Mouse (Mus musculus): ENCODE results near the gene Arid1b. TPM values are rescaled to one million over a fixed set of nuclear protein-coding genes. Genes with fewer than 3 reads are reported as not detected.

Arid1b gene
- polyA plus RNA-seq, 1 experiment: 2.6 TPM

DNA sequence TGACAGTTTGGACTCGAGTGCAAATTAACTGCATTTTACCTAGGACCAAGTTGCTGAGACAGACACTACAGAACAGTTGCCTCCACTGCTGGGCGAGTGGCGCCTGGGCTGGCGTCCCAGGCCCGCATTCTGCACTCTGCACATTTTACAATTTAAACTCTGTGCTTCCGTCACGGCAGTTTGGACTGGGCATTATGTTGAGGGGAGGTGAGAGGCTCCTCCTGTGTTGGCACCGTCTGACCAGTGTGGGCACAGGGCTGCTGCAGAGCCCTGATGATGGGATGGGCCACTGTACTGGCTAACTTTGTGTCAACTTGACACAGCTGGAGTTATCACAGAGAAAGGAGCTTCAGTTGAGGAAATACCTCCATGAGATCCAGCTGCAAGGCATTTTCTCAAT is 43.1 kb downstream of the Arid1b start:
- Histone ChIP-seq H3K4me1 (ENCODE audit: control insufficient read depth) (peaks cover 4% of the 10 kb centered on the region; the same call in 1 of the 2 replicates), H3K9me3 (ENCODE audit: control insufficient read depth, low read length) (no peaks in the 10 kb centered on the region), H3K36me3 (ENCODE audit: control insufficient read depth) (peaks cover 20% of the 10 kb centered on the region), H3K27me3 (ENCODE audit: control insufficient read depth) (no peaks in the 10 kb centered on the region), H3K4me3 (replicated peaks) (no peak overlapping the region)
- no peak for TF ChIP-seq GATA1 (IDR thresholded peaks at IDR 0.05; ENCODE audit: low read length)
- no peak for TF ChIP-seq TAL1 (IDR thresholded peaks at IDR 0.05; ENCODE audit: low read length)

GRCm38 (mm10) chr17:5039826-5040225 is 45.7 kb downstream of the Arid1b start:
- Histone ChIP-seq H3K4me3 (replicated peaks) (no peak overlapping the region), H3K36me3 (ENCODE audit: control insufficient read depth) (peaks cover 25% of the 10 kb centered on the region), H3K9me3 (ENCODE audit: control insufficient read depth, low read length) (no peaks in the 10 kb centered on the region), H3K4me1 (ENCODE audit: control insufficient read depth) (no peaks in the 10 kb centered on the region), H3K27me3 (ENCODE audit: control insufficient read depth) (no peaks in the 10 kb centered on the region)
- TF ChIP-seq TAL1 (IDR thresholded peaks at IDR 0.05; ENCODE audit: low read length): no peak

- TF ChIP-seq TAL1 (IDR thresholded peaks at IDR 0.05; ENCODE audit: low read length) (no peak), GATA1 (IDR thresholded peaks at IDR 0.05; ENCODE audit: low read length) (no peak)
- H3K4me1 ChIP-seq (ENCODE audit: control insufficient read depth): no peaks in the 10 kb centered on the region
- H3K9me3 ChIP-seq (ENCODE audit: control insufficient read depth, low read length): no peaks in the 10 kb centered on the region
- H3K27me3 ChIP-seq (ENCODE audit: control insufficient read depth): no peaks in the 10 kb centered on the region
- no peak overlapping the region for H3K4me3 ChIP-seq (replicated peaks)
- peaks cover 20% of the 10 kb centered on the region for H3K36me3 ChIP-seq (ENCODE audit: control insufficient read depth)
These were observed 49.7 kb downstream of the Arid1b start for GRCm38 (mm10) chr17:5043871-5044270.

DNA sequence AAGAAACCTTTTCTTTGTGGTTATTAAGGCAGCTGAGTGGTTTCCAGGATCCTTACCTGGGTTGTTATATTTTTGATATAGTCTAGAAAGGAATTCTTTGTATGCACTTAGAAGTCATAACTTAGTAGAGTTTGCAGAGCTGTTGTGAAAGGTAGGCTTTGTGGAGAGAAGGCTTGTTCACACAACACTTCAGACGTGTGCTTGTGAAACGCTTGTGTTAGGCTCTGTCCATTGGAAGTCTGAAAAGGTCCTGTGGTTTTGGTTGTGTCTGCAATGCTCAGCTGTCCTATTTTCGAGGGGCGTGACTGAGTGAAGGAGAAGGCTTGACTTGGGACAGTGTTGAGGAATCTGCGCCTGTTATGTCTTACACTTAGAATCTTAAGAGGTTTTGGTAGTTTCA is 51.5 kb downstream of the Arid1b start:
- Histone ChIP-seq H3K4me3 (replicated peaks) (no peak overlapping the region), H3K27me3 (ENCODE audit: control insufficient read depth) (no peaks in the 10 kb centered on the region), H3K36me3 (ENCODE audit: control insufficient read depth) (peaks cover 18% of the 10 kb centered on the region), H3K4me1 (ENCODE audit: control insufficient read depth) (no peaks in the 10 kb centered on the region), H3K9me3 (ENCODE audit: control insufficient read depth, low read length) (no peaks in the 10 kb centered on the region)
- TF ChIP-seq TAL1 (IDR thresholded peaks at IDR 0.05; ENCODE audit: low read length): no peak
- no peak for TF ChIP-seq GATA1 (IDR thresholded peaks at IDR 0.05; ENCODE audit: low read length)

- peaks cover 7% of the 10 kb centered on the region for H3K36me3 ChIP-seq (ENCODE audit: control insufficient read depth)
- TF ChIP-seq GATA1 (IDR thresholded peaks at IDR 0.05; ENCODE audit: low read length) (no peak), TAL1 (IDR thresholded peaks at IDR 0.05; ENCODE audit: low read length) (no peak)
- no peaks in the 10 kb centered on the region for H3K27me3 ChIP-seq (ENCODE audit: control insufficient read depth)
- H3K9me3 ChIP-seq (ENCODE audit: control insufficient read depth, low read length): no peaks in the 10 kb centered on the region
- H3K4me3 ChIP-seq (replicated peaks): no peak overlapping the region
- no peaks in the 10 kb centered on the region for H3K4me1 ChIP-seq (ENCODE audit: control insufficient read depth)
These were observed 53.2 kb downstream of the Arid1b start for GRCm38 (mm10) chr17:5047373-5047772.

GRCm38 (mm10) chr17:5050266-5050665 is 56.1 kb downstream of the Arid1b start:
- H3K9me3 ChIP-seq (ENCODE audit: control insufficient read depth, low read length): no peaks in the 10 kb centered on the region
- peaks cover 10% of the 10 kb centered on the region for H3K36me3 ChIP-seq (ENCODE audit: control insufficient read depth)
- peaks cover 2% of the 10 kb centered on the region; the same call in 1 of the 2 replicates for H3K4me1 ChIP-seq (ENCODE audit: control insufficient read depth)
- no peaks in the 10 kb centered on the region for H3K27me3 ChIP-seq (ENCODE audit: control insufficient read depth)
- TF ChIP-seq TAL1 (IDR thresholded peaks at IDR 0.05; ENCODE audit: low read length) (no peak), GATA1 (IDR thresholded peaks at IDR 0.05; ENCODE audit: low read length) (no peak)
- H3K4me3 ChIP-seq (replicated peaks): no peak overlapping the region

DNA sequence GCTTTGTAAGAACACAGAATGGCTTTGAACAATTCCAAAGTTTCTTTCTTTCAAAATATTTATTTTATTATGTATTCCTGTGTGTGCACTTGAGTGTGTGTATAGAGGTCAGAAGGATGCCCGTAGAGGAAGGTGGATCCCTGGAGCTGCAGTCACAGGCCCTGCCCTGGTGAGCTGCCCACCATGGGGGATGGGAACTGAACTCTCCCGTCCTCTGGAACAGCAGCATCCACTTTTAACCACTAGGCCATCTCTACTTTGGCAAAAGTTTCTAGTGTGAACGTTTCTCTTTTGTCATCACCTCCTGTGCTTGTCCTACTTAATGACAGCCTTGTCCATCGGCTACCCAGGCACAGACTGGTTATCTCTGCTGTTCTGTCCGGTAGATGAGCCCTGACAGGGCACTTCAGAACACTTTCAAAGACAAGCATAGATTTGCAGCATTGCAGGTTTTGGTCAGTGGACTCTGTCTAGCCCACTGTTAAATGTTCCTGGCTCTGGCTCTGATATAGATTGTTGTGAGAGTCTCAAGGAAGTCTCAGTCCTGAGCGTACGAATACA is 56.9 kb downstream of the Arid1b start:
- no peak overlapping the region for H3K4me3 ChIP-seq (replicated peaks)
- peaks cover 10% of the 10 kb centered on the region for H3K36me3 ChIP-seq (ENCODE audit: control insufficient read depth)
- peaks cover 2% of the 10 kb centered on the region; the same call in 1 of the 2 replicates for H3K4me1 ChIP-seq (ENCODE audit: control insufficient read depth)
- H3K27me3 ChIP-seq (ENCODE audit: control insufficient read depth): no peaks in the 10 kb centered on the region
- no peaks in the 10 kb centered on the region for H3K9me3 ChIP-seq (ENCODE audit: control insufficient read depth, low read length)
- TF ChIP-seq GATA1 (IDR thresholded peaks at IDR 0.05; ENCODE audit: low read length) (no peak), TAL1 (IDR thresholded peaks at IDR 0.05; ENCODE audit: low read length) (no peak)

DNA sequence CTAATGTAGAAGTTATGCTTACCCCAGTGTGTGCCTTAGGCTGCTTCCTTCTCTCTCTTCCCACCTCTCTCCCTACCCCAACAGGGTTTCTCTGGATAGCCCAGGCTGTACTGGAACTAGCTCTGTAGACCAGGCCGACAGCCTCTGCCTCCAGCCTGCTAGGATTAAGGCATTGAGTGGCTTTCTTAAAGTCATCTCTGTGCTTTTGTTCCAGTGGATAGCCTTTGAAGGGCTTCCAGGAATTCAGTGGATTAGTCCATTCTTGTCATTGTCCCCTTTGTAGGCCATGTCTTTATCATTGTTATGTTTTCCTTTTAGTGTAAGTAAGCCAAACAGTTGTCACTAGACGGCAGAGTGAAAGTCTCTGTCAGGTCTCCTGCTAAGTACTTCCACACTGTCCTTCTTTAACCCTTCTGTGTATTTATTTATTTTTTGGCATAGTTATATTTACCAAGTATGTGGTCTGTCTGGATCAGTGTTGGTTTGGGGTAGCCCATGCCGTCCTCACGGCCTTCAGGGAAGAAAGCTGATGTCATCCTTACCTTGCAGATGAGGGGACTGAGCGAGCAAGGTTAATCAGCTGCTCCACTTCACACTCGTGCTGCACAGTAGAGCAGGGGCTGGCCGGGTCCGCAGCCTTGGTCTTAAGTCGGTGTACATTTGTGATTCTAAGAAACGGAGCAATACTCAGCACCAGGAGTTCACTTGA is 58.1 kb downstream of the Arid1b start:
- no peak for TF ChIP-seq TAL1 (IDR thresholded peaks at IDR 0.05; ENCODE audit: low read length)
- no peak for TF ChIP-seq GATA1 (IDR thresholded peaks at IDR 0.05; ENCODE audit: low read length)
- Histone ChIP-seq H3K9me3 (ENCODE audit: control insufficient read depth, low read length) (no peaks in the 10 kb centered on the region), H3K4me3 (replicated peaks) (no peak overlapping the region), H3K4me1 (ENCODE audit: control insufficient read depth) (peaks cover 8% of the 10 kb centered on the region), H3K27me3 (ENCODE audit: control insufficient read depth) (no peaks in the 10 kb centered on the region), H3K36me3 (ENCODE audit: control insufficient read depth) (peaks cover 10% of the 10 kb centered on the region)

- TF ChIP-seq TAL1 (IDR thresholded peaks at IDR 0.05; ENCODE audit: low read length): no peak
- no peak for TF ChIP-seq GATA1 (IDR thresholded peaks at IDR 0.05; ENCODE audit: low read length)
- Histone ChIP-seq H3K27me3 (ENCODE audit: control insufficient read depth) (no peaks in the 10 kb centered on the region), H3K36me3 (ENCODE audit: control insufficient read depth) (peaks cover 12% of the 10 kb centered on the region), H3K9me3 (ENCODE audit: control insufficient read depth, low read length) (no peaks in the 10 kb centered on the region), H3K4me1 (ENCODE audit: control insufficient read depth) (peaks cover 13% of the 10 kb centered on the region), H3K4me3 (replicated peaks) (no peak overlapping the region)
These were observed 58.7 kb downstream of the Arid1b start for GRCm38 (mm10) chr17:5052800-5053179.
